Mouse (Mus musculus) left cerebral cortex, adult 2 months (tissue): ENCODE results near the gene Rogdi. TPM values are rescaled to one million over a fixed set of nuclear protein-coding genes. Genes with fewer than 3 reads are reported as not detected.

ENCODE experiments used
- DNase-seq, 2 experiments: peaks; one replicate each; pipeline ENCODE4 v3.0.0; 2021 to 2022; ENCODE audit warnings: low spot score in 2 of 2, mixed read lengths in 1 of 2; ENCODE audit errors: extremely low spot score in 1 of 2
- H3K27ac ChIP-seq: fragments of 200-600 bp; 2 replicates; pipeline ENCODE4 v1.8.1; 2022
- H3K4me3 ChIP-seq: fragments of 200-600 bp; 2 replicates; pipeline ENCODE4 v1.8.1; 2022
- CTCF ChIP-seq: fragments of 200-600 bp; IDR thresholded peaks from 2 replicates; pipeline ENCODE4 v1.8.1; 2022; ENCODE audit warnings: antibody characterized with exemption, mild to moderate bottlenecking, moderate library complexity
- intact Hi-C: fragments of 180-260 bp; cut with DNase I; formaldehyde crosslinking; loops from one replicate; pipeline ENCODE4 v1.15.1; 2025
- total RNA-seq, 2 experiments: library from RNA; stranded (reverse); gene quantifications; 2 replicates each; pipeline ENCODE4 v1.2.3; 2021

The Rogdi gene
- total RNA-seq, 2 experiments from 2014 or later, result 209 to 213 TPM

DNA sequence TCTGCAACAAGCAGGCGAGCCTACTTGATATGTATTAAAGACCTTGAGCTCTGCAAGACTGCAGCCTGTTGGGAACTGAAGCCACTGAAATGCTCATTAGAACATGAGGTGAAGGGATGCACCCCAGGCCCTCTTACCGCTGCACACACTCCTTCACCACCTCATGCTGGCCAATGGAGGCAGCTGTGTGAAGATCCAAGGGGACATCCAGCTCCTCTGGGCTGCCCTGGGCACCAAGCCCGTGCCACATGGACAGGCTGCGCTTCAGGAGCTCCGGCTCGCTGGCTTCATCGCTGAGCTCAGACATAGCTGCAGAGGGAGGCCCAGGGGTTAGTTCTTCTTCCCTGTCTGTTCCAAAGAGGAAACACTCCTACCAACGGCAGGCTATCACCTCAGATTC lies 53.1 kb downstream of the Rogdi start:
- TF ChIP-seq CTCF, result no peak
- Histone ChIP-seq H3K27ac (no peak overlapping the region), H3K4me3 (no peak overlapping the region)
- DNase-seq, result no peak
- intact Hi-C loops, result no loop called here

Other genes starting within 250 kb of the Rogdi start
- gene Cdip1, start 223.3 kb downstream of the Rogdi start, total RNA-seq, result 100 to 1,000 TPM; 189 to 204 TPM
- not detected for gene 4930562C15Rik, start 178.1 kb downstream of the Rogdi start, total RNA-seq
- 10 to 100 TPM; 91.8 to 93.7 TPM for gene Ubald1, start 133.2 kb downstream of the Rogdi start, total RNA-seq
- 100 to 1,000 TPM; 208 to 211 TPM for gene Mgrn1, start 127.3 kb downstream of the Rogdi start, total RNA-seq
- 10 to 100 TPM; 70.1 to 71.4 TPM for gene Nudt16l1, start 74.8 kb downstream of the Rogdi start, total RNA-seq
- 10 to 100 TPM; 67.3 to 68.3 TPM for gene Anks3, start 49.3 kb downstream of the Rogdi start, total RNA-seq
- not detected for gene Sept12, start 15.7 kb downstream of the Rogdi start, total RNA-seq
- not detected for gene Smim22, start 6.3 kb downstream of the Rogdi start, total RNA-seq
- 100 to 1,000 TPM; 139 to 146 TPM for gene Glyr1, start 36.3 kb upstream of the Rogdi start, total RNA-seq
- 10 to 100 TPM; 44.1 to 45.3 TPM for gene Ubn1, start 36.5 kb upstream of the Rogdi start, total RNA-seq
- gene Ppl, start 118.9 kb upstream of the Rogdi start, total RNA-seq, result 1 to 10 TPM in 1 of 2 experiments, under 1 TPM in 1; 1.00 to 1.4 TPM
- gene Sec14l5, start 133.6 kb upstream of the Rogdi start, total RNA-seq, result 1 to 10 TPM; 4.8 to 5.0 TPM
- 10 to 100 TPM; 12.6 to 14.5 TPM for gene Nagpa, start 190.5 kb upstream of the Rogdi start, total RNA-seq
- gene AU021092, start 208.7 kb upstream of the Rogdi start, total RNA-seq, result 1 to 10 TPM; 4.2 to 4.7 TPM
- gene Alg1, start 220.1 kb upstream of the Rogdi start, total RNA-seq, result 10 to 100 TPM; 25.5 to 26.8 TPM
- 1 to 10 TPM; 2.0 to 4.7 TPM for gene Eef2kmt, start 242.4 kb upstream of the Rogdi start, total RNA-seq